8 mouse cellular contexts compared by ENCODE assay signal in the genomic region with DNA sequence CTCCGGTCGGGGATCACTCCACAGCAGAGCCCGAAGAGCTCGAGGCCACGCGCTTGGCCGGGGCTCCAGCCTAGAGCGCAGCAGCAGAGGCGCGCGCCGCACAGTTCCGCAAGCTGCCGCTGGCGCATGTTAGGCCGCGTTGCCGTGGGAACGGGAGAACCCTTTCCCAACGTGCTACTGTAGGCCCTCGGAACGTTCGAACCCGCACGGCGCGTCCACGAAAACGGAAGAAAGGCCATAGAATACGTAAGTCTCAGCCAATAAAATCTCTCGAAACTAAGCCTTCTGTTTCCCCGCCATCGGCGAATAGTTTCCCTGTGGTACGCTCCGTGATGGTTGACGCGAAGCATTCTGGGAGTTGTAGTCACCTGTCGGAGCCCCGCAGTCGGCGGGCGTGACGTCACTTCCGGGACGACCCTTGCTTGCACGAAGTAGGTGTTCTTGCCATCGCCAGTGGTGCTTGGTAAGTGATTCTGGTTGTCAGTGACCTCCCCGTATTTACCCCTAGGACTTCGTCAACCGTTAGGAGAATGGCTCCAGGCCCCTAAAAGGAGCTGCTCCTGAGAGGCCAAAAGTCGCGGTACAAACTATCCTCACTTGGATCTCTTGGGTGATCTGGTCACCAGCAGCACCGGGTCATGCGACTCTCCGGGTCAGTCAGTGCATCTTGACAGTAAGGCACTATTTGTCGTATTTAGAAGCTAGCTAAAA. TPM values are rescaled to one million over a fixed set of nuclear protein-coding genes. Genes with fewer than 3 reads are reported as not detected.
DNase-seq lines count a peak whose midpoint lies in the region; ATAC-seq and TF ChIP-seq lines count a peak whose summit lies in the region.

1700029J07Rik (minus strand) TSS at position 127 of the 711 bp plus-strand sequence.
Ufsp2 (plus strand) TSS at position 403 of the 711 bp plus-strand sequence.

- peaks cover 15% of the 10 kb centered on the region for H3K4me1 ChIP-seq in hindbrain, embryonic 10.5 days (replicated peaks)
- H3K4me1 ChIP-seq in lung, postnatal 0 days (ENCODE audit: insufficient read depth, low read depth, low read length) = peaks cover 7% of the 10 kb centered on the region; the same call in 1 of the 2 replicates

- no peak for TF ChIP-seq EP300 in lung, postnatal 0 days (IDR thresholded peaks at IDR 0.05)

- under 1% methylated on average over 57 of the region's 57 CpGs for WGBS in hindbrain, embryonic 10.5 days
- WGBS in lung, postnatal 0 days = 2% methylated on average over 57 of the region's 57 CpGs

- no peaks in the 10 kb centered on the region for H3K27me3 ChIP-seq in hindbrain, embryonic 10.5 days (ENCODE audit: insufficient read depth, poor library complexity, severe bottlenecking)
- no peaks in the 10 kb centered on the region for H3K27me3 ChIP-seq in lung, postnatal 0 days (replicated peaks; ENCODE audit: insufficient read depth, low read length)

- peak within 1 kb of the TSS; percentile 73 for H3K4me3 ChIP-seq in hindbrain, embryonic 10.5 days
- H3K4me3 ChIP-seq in lung, postnatal 0 days (ENCODE audit: low read depth, low read length) = peak within 1 kb of the TSS; percentile 64

- peak within 1 kb of the TSS; percentile 37; the same call in 1 of the 2 replicates for H3K9ac ChIP-seq in lung, postnatal 0 days (replicated peaks; ENCODE audit: low read depth)

- peaks cover 24% of the 10 kb centered on the region for H3K36me3 ChIP-seq in hindbrain, embryonic 10.5 days
- no peaks in the 10 kb centered on the region for H3K36me3 ChIP-seq in lung, postnatal 0 days (ENCODE audit: insufficient read depth, low read length)

- TF ChIP-seq CTCF in lung, postnatal 0 days (IDR thresholded peaks at IDR 0.05) = peak; percentile 66

- DNase-seq in MN1 (ENCODE audit: low spot score) = peak; percentile 99
- peak; percentile 99 for DNase-seq in cerebellum, adult 9-10 months
- DNase-seq in hindbrain, embryonic 10.5 days (ENCODE audit: low spot score) = peak; percentile 97
- peak; percentile 99 for DNase-seq in layer of hippocampus, adult 9-11 months
- DNase-seq in lung, postnatal 0 days (ENCODE audit: low spot score) = peak; percentile 99
- DNase-seq in ovary, postnatal 14 days (ENCODE audit: low spot score) = peak; percentile 95
- peak; percentile 99 for DNase-seq in thymus, postnatal 14 days

- H3K27ac ChIP-seq in hindbrain, embryonic 10.5 days = peak within 1 kb of the TSS; percentile 85
- peak within 1 kb of the TSS; percentile 71 for H3K27ac ChIP-seq in lung, postnatal 0 days (ENCODE audit: low read length)

- peak within 1 kb of the TSS; percentile 74 for H3K4me2 ChIP-seq in lung, postnatal 0 days (replicated peaks; ENCODE audit: low read depth, low read length)

- peaks cover 12% of the 10 kb centered on the region for H3K9me3 ChIP-seq in hindbrain, embryonic 10.5 days
- H3K9me3 ChIP-seq in lung, postnatal 0 days (ENCODE audit: low read length) = no peaks in the 10 kb centered on the region

- peak; percentile 98 for ATAC-seq in frontal cortex, adult (ENCODE audit: low TSS enrichment)
- peak; percentile 98 for ATAC-seq in lung, postnatal 0 days

RNA-seq across cellular contexts. Expression of gene 1700029J07Rik, which starts in this region (rescaled TPM):
- polyA plus RNA-seq in hindbrain, embryonic 10.5 days (2016; fragmentation: Nextera tagmentation; extraction: Ambion mirVana) = 3.8 and 4.5 TPM in 2 replicates
- 5.0 and 7.5 TPM in 2 replicates for polyA plus RNA-seq in lung, postnatal 0 days (2015; fragmentation: Nextera tagmentation; extraction: Ambion mirVana)

RNA-seq across cellular contexts. Expression of gene Ufsp2, which starts in this region (rescaled TPM):
- polyA plus RNA-seq in hindbrain, embryonic 10.5 days (2016; fragmentation: Nextera tagmentation; extraction: Ambion mirVana) = 49.0 and 60.8 TPM in 2 replicates
- polyA plus RNA-seq in lung, postnatal 0 days (2015; fragmentation: Nextera tagmentation; extraction: Ambion mirVana) = 64.9 and 69.3 TPM in 2 replicates

Comparison
In these comparisons a context has a peak if more than half of its experiments do, and no peak if none do; other contexts are left out.
1. Peak in every context shown above with its lines: DNase-seq, ATAC-seq, H3K4me3 ChIP-seq and H3K27ac ChIP-seq.